ENCODE assay signal across 26 mouse cellular contexts in genomic region chr12:58581811-58582572, GRCm38 (mm10).
DNase-seq lines count a peak whose midpoint lies in the region; ATAC-seq and TF ChIP-seq lines count a peak whose summit lies in the region.
"Had no signal": no experiment of that assay in that cellular context is flagged by ENCODE, and none has a peak within 500 bp of the region (broad histone marks: within the 10 kb centered on the region; RNA-seq: fewer than 3 reads in every experiment).

No protein-coding gene starts in this region.

- H3K4me3 ChIP-seq in forebrain, embryonic 15.5 days: no peak overlapping the region
- no peak overlapping the region for H3K4me3 ChIP-seq in forebrain, embryonic 12.5 days (replicated peaks)
- H3K4me3 ChIP-seq in embryonic fibroblast, embryonic 13.5 days (ENCODE audit: insufficient read depth, low read length): no peak overlapping the region
- no peak overlapping the region for H3K4me3 ChIP-seq in hindbrain, embryonic 16.5 days (ENCODE audit: low read length)
- H3K4me3 ChIP-seq: embryonic facial prominence, embryonic 13.5 days; gastrocnemius, adult 2 months; heart, embryonic 13.5 days; hindbrain, embryonic 15.5 days had no signal

- peak; percentile 92 for ATAC-seq in forebrain, embryonic 15.5 days (replicated peaks)
- ATAC-seq in forebrain, embryonic 12.5 days (ENCODE audit: low FRiP score): no peak
- no peak for ATAC-seq in hindbrain, embryonic 16.5 days
- ATAC-seq: activated CD4-positive, CD25-positive, alpha-beta regulatory T cell, adult 4 months; CD4-positive, CD25-positive, alpha-beta regulatory T cell, adult 4 months; inflammation-experienced regulatory T-cells, adult 6 months; Patski had no signal

- no peak overlapping the region for H3K27ac ChIP-seq in forebrain, embryonic 15.5 days (replicated peaks)
- no peak overlapping the region for H3K27ac ChIP-seq in forebrain, embryonic 12.5 days
- H3K27ac ChIP-seq in embryonic fibroblast, embryonic 13.5 days (ENCODE audit: insufficient read depth, low read length): peak overlapping the region; percentile 95
- no peak overlapping the region for H3K27ac ChIP-seq in hindbrain, embryonic 16.5 days (ENCODE audit: low read depth, low read length)
- H3K27ac ChIP-seq: embryonic facial prominence, embryonic 13.5 days; gastrocnemius, adult 2 months; heart, embryonic 13.5 days; hindbrain, embryonic 15.5 days had no signal

- no peak for TF ChIP-seq CTCF in embryonic fibroblast, embryonic 13.5 days (IDR thresholded peaks at IDR 0.05; ENCODE audit: borderline replicate concordance, insufficient read depth, low read length)

- no peak overlapping the region for H3K9ac ChIP-seq in forebrain, embryonic 15.5 days (replicated peaks)
- no peak overlapping the region for H3K9ac ChIP-seq in forebrain, embryonic 12.5 days
- H3K9ac ChIP-seq in hindbrain, embryonic 16.5 days (ENCODE audit: low read depth, low read length): no peak overlapping the region
- H3K9ac ChIP-seq: embryonic facial prominence, embryonic 13.5 days; heart, embryonic 13.5 days; hindbrain, embryonic 15.5 days had no signal

- H3K36me3 ChIP-seq in forebrain, embryonic 15.5 days: no peaks in the 10 kb centered on the region
- no peaks in the 10 kb centered on the region for H3K36me3 ChIP-seq in forebrain, embryonic 12.5 days (replicated peaks)
- H3K36me3 ChIP-seq in hindbrain, embryonic 16.5 days (ENCODE audit: control insufficient read depth, insufficient read depth, low read length): no peaks in the 10 kb centered on the region
- H3K36me3 ChIP-seq: embryonic facial prominence, embryonic 13.5 days; G1E; heart, embryonic 13.5 days; hindbrain, embryonic 15.5 days had no signal

- no peak for TF ChIP-seq POLR2A in embryonic fibroblast, embryonic 13.5 days (IDR thresholded peaks at IDR 0.05; ENCODE audit: low read depth, low read length)

- no peaks in the 10 kb centered on the region for H3K9me3 ChIP-seq in forebrain, embryonic 15.5 days
- H3K9me3 ChIP-seq in forebrain, embryonic 12.5 days: no peaks in the 10 kb centered on the region
- no peaks in the 10 kb centered on the region for H3K9me3 ChIP-seq in hindbrain, embryonic 16.5 days (ENCODE audit: control insufficient read depth, low read length)
- H3K9me3 ChIP-seq: embryonic facial prominence, embryonic 13.5 days; heart, embryonic 13.5 days; hindbrain, embryonic 15.5 days had no signal

- H3K4me1 ChIP-seq in forebrain, embryonic 15.5 days: no peaks in the 10 kb centered on the region
- no peaks in the 10 kb centered on the region for H3K4me1 ChIP-seq in forebrain, embryonic 12.5 days
- no peaks in the 10 kb centered on the region for H3K4me1 ChIP-seq in embryonic fibroblast, embryonic 13.5 days (ENCODE audit: control insufficient read depth, insufficient read depth, low read length)
- H3K4me1 ChIP-seq in hindbrain, embryonic 16.5 days (ENCODE audit: control insufficient read depth, insufficient read depth, low read depth, low read length): no peaks in the 10 kb centered on the region
- H3K4me1 ChIP-seq: embryonic facial prominence, embryonic 13.5 days; heart, embryonic 13.5 days; hindbrain, embryonic 15.5 days had no signal

- 71% methylated on average over 5 of the region's 5 CpGs for WGBS in forebrain, embryonic 15.5 days
- 91% methylated on average over 5 of the region's 5 CpGs for WGBS in forebrain, embryonic 12.5 days
- WGBS in hindbrain, embryonic 16.5 days: 89% methylated on average over 5 of the region's 5 CpGs

- no peaks in the 10 kb centered on the region for H3K27me3 ChIP-seq in forebrain, embryonic 15.5 days
- H3K27me3 ChIP-seq in forebrain, embryonic 12.5 days: no peaks in the 10 kb centered on the region
- H3K27me3 ChIP-seq in hindbrain, embryonic 16.5 days (replicated peaks; ENCODE audit: control insufficient read depth, insufficient read depth, low read length): no peaks in the 10 kb centered on the region
- H3K27me3 ChIP-seq: embryonic facial prominence, embryonic 13.5 days; heart, embryonic 13.5 days; hindbrain, embryonic 15.5 days; Patski had no signal

- DNase-seq in 3T3-L1 (ENCODE audit: low read depth, low spot score) (peak; percentile 71), liver (no peak)
- DNase-seq in Muller cell, postnatal 12 days (ENCODE audit: inconsistent ontology term): peak; percentile 13
- no peak for DNase-seq in ovary, postnatal 14 days (ENCODE audit: low spot score)
- DNase-seq: adrenal gland, postnatal 14 days; B cell, adult 2 months; cerebellum, adult 11-12 months; cerebellum, adult 9-10 months; cerebellum, postnatal 36 days; gastrocnemius, adult 2 months; gastrocnemius, postnatal 36 days; heart, adult 11 months; heart, postnatal 36 days; kidney, adult 11 months had no signal

- H3K4me2 ChIP-seq in forebrain, embryonic 15.5 days (replicated peaks): no peak overlapping the region
- H3K4me2 ChIP-seq in forebrain, embryonic 12.5 days: no peak overlapping the region
- no peak overlapping the region for H3K4me2 ChIP-seq in hindbrain, embryonic 16.5 days (ENCODE audit: low read length)
- H3K4me2 ChIP-seq: embryonic facial prominence, embryonic 13.5 days; heart, embryonic 13.5 days; hindbrain, embryonic 15.5 days had no signal

Comparison
In these comparisons a context has a peak if more than half of its experiments do, and no peak if none do; other contexts are left out.
1. DNase-seq: peak in 3T3-L1 (single experiment) and Muller cell, postnatal 12 days (single experiment); none in ovary, postnatal 14 days (single experiment) and liver (single experiment).